Mouse (Mus musculus): ENCODE data around the gene Snrnp25. TPM values are rescaled to one million over a fixed set of nuclear protein-coding genes. Genes with fewer than 3 reads are reported as not detected.
"Not testable (repeated sequence)": the region's sequence is repeated elsewhere in the genome, so short reads cannot be mapped to it uniquely, and the experiment has no call there.

Snrnp25 gene
- polyA plus RNA-seq, 1 experiment from 2014 or later = 108 TPM

- no peak overlapping the region for H3K27ac ChIP-seq (replicated peaks; ENCODE audit: low read depth, low read length)
- no peak overlapping the region for H3K4me2 ChIP-seq (ENCODE audit: low read depth, severe bottlenecking)
- no peaks in the 10 kb centered on the region for H3K4me1 ChIP-seq (ENCODE audit: control insufficient read depth, insufficient read depth, low read length)
- H3K36me3 ChIP-seq (ENCODE audit: control insufficient read depth, insufficient read depth, low read length) = no peaks in the 10 kb centered on the region
- H3K27me3 ChIP-seq (ENCODE audit: control insufficient read depth, insufficient read depth, low read length) = no peaks in the 10 kb centered on the region
- DNase-seq (ENCODE audit: low spot score) (no peak), ATAC-seq (ENCODE audit: insufficient number of reproducible peaks, low FRiP score, low TSS enrichment, low read depth) (no peak)
- no peaks in the 10 kb centered on the region for H3K9me3 ChIP-seq (ENCODE audit: control insufficient read depth, low read length)
- H3K4me3 ChIP-seq (ENCODE audit: low read depth, low read length) = no peak overlapping the region
- WGBS = 77% methylated on average over 14 of the region's 14 CpGs
- no peak overlapping the region for H3K9ac ChIP-seq (ENCODE audit: low read length)
Observed at GRCm38 (mm10) chr11:32198256-32198955, 6.8 kb upstream of the Snrnp25 start.

- Histone ChIP-seq H3K9ac (ENCODE audit: low read length) (no peak overlapping the region), H3K36me3 (ENCODE audit: control insufficient read depth, insufficient read depth, low read length) (no peaks in the 10 kb centered on the region), H3K4me3 (ENCODE audit: low read depth, low read length) (no peak overlapping the region), H3K4me1 (ENCODE audit: control insufficient read depth, insufficient read depth, low read length) (no peaks in the 10 kb centered on the region), H3K27me3 (ENCODE audit: control insufficient read depth, insufficient read depth, low read length) (no peaks in the 10 kb centered on the region), H3K9me3 (ENCODE audit: control insufficient read depth, low read length) (no peaks in the 10 kb centered on the region), H3K27ac (replicated peaks; ENCODE audit: low read depth, low read length) (no peak overlapping the region), H3K4me2 (ENCODE audit: low read depth, severe bottlenecking) (no peak overlapping the region)
- WGBS = 54% methylated on average over 6 of the region's 6 CpGs
- DNase-seq (ENCODE audit: low spot score) = no peak
- no peak for ATAC-seq (ENCODE audit: insufficient number of reproducible peaks, low FRiP score, low TSS enrichment, low read depth)
Observed at GRCm38 (mm10) chr11:32199230-32199629, 6.0 kb upstream of the Snrnp25 start.

GRCm38 (mm10) chr11:32200075-32200601, 5.1 kb upstream of the Snrnp25 start, which contains the start of gene Il9r:
TSS of gene Il9r (minus strand) at chr11:32200279.
- Histone ChIP-seq H3K9me3 (ENCODE audit: control insufficient read depth, low read length) (no peaks in the 10 kb centered on the region), H3K36me3 (ENCODE audit: control insufficient read depth, insufficient read depth, low read length) (no peaks in the 10 kb centered on the region), H3K27ac (replicated peaks; ENCODE audit: low read depth, low read length) (no peak within 1 kb of the TSS), H3K4me1 (ENCODE audit: control insufficient read depth, insufficient read depth, low read length) (no peaks in the 10 kb centered on the region; the same call in 1 of the 2 replicates), H3K9ac (ENCODE audit: low read length) (no peak within 1 kb of the TSS), H3K27me3 (ENCODE audit: control insufficient read depth, insufficient read depth, low read length) (no peaks in the 10 kb centered on the region), H3K4me3 (ENCODE audit: low read depth, low read length) (no peak within 1 kb of the TSS), H3K4me2 (ENCODE audit: low read depth, severe bottlenecking) (no peak within 1 kb of the TSS)
- no peak for DNase-seq (ENCODE audit: low spot score)
- 72% methylated on average over 10 of the region's 10 CpGs for WGBS
- ATAC-seq (ENCODE audit: insufficient number of reproducible peaks, low FRiP score, low TSS enrichment, low read depth) = no peak

- not testable (repeated sequence) for H3K36me3 ChIP-seq (ENCODE audit: control insufficient read depth, insufficient read depth, low read length); H3K4me2 ChIP-seq (ENCODE audit: low read depth, severe bottlenecking); H3K27me3 ChIP-seq (ENCODE audit: control insufficient read depth, insufficient read depth, low read length); H3K9ac ChIP-seq (ENCODE audit: low read length); H3K9me3 ChIP-seq (ENCODE audit: control insufficient read depth, low read length); H3K4me1 ChIP-seq (ENCODE audit: control insufficient read depth, insufficient read depth, low read length); H3K27ac ChIP-seq (replicated peaks; ENCODE audit: low read depth, low read length); ATAC-seq (ENCODE audit: insufficient number of reproducible peaks, low FRiP score, low TSS enrichment, low read depth); H3K4me3 ChIP-seq (ENCODE audit: low read depth, low read length); DNase-seq (ENCODE audit: low spot score)
- 57% methylated on average over 1 of the region's 1 CpGs for WGBS
Observed at GRCm38 (mm10) chr11:32200992-32201391, 4.2 kb upstream of the Snrnp25 start.

- Histone ChIP-seq H3K4me1 (ENCODE audit: control insufficient read depth, insufficient read depth, low read length) (peaks cover 3% of the 10 kb centered on the region; the same call in 1 of the 2 replicates), H3K9me3 (ENCODE audit: control insufficient read depth, low read length) (no peaks in the 10 kb centered on the region), H3K36me3 (ENCODE audit: control insufficient read depth, insufficient read depth, low read length) (no peaks in the 10 kb centered on the region), H3K4me2 (ENCODE audit: low read depth, severe bottlenecking) (no peak overlapping the region), H3K27ac (replicated peaks; ENCODE audit: low read depth, low read length) (no peak overlapping the region), H3K9ac (ENCODE audit: low read length) (no peak overlapping the region), H3K27me3 (ENCODE audit: control insufficient read depth, insufficient read depth, low read length) (no peaks in the 10 kb centered on the region), H3K4me3 (ENCODE audit: low read depth, low read length) (no peak overlapping the region)
- no peak for ATAC-seq (ENCODE audit: insufficient number of reproducible peaks, low FRiP score, low TSS enrichment, low read depth)
- 84% methylated on average over 11 of the region's 11 CpGs for WGBS
- no peak for DNase-seq (ENCODE audit: low spot score)
Observed at GRCm38 (mm10) chr11:32201922-32202685, 3.1 kb upstream of the Snrnp25 start.

- H3K4me3 ChIP-seq (ENCODE audit: low read depth, low read length) = no peak overlapping the region
- H3K36me3 ChIP-seq (ENCODE audit: control insufficient read depth, insufficient read depth, low read length) = peaks cover 22% of the 10 kb centered on the region
- H3K9me3 ChIP-seq (ENCODE audit: control insufficient read depth, low read length) = no peaks in the 10 kb centered on the region
- 0 out of 2 replicates have a peak, but pooled peaks cover 3% of the 10 kb centered on the region for H3K4me1 ChIP-seq (ENCODE audit: control insufficient read depth, insufficient read depth, low read length)
- no peak overlapping the region for H3K27ac ChIP-seq (replicated peaks; ENCODE audit: low read depth, low read length)
- no peak overlapping the region for H3K9ac ChIP-seq (ENCODE audit: low read length)
- DNase-seq (ENCODE audit: low spot score) (no peak), ATAC-seq (ENCODE audit: insufficient number of reproducible peaks, low FRiP score, low TSS enrichment, low read depth) (no peak)
- no peak overlapping the region for H3K4me2 ChIP-seq (ENCODE audit: low read depth, severe bottlenecking)
- 82% methylated on average over 9 of the region's 9 CpGs for WGBS
- H3K27me3 ChIP-seq (ENCODE audit: control insufficient read depth, insufficient read depth, low read length) = no peaks in the 10 kb centered on the region
Observed at GRCm38 (mm10) chr11:32210623-32211022, 5.4 kb downstream of the Snrnp25 start.

- no peak overlapping the region for H3K27ac ChIP-seq (replicated peaks; ENCODE audit: low read depth, low read length)
- no peaks in the 10 kb centered on the region for H3K9me3 ChIP-seq (ENCODE audit: control insufficient read depth, low read length)
- no peak overlapping the region for H3K4me2 ChIP-seq (ENCODE audit: low read depth, severe bottlenecking)
- H3K4me3 ChIP-seq (ENCODE audit: low read depth, low read length) = no peak overlapping the region
- 91% methylated on average over 18 of the region's 18 CpGs for WGBS
- ATAC-seq (ENCODE audit: insufficient number of reproducible peaks, low FRiP score, low TSS enrichment, low read depth) (no peak), DNase-seq (ENCODE audit: low spot score) (no peak)
- H3K27me3 ChIP-seq (ENCODE audit: control insufficient read depth, insufficient read depth, low read length) = no peaks in the 10 kb centered on the region
- H3K4me1 ChIP-seq (ENCODE audit: control insufficient read depth, insufficient read depth, low read length) = peaks cover 2% of the 10 kb centered on the region; the same call in 1 of the 2 replicates
- H3K36me3 ChIP-seq (ENCODE audit: control insufficient read depth, insufficient read depth, low read length) = peaks cover 7% of the 10 kb centered on the region; the same call in 1 of the 2 replicates
- H3K9ac ChIP-seq (ENCODE audit: low read length) = no peak overlapping the region
Observed at GRCm38 (mm10) chr11:32215372-32216162, 10.4 kb downstream of the Snrnp25 start.

- no peak overlapping the region for H3K27ac ChIP-seq (replicated peaks; ENCODE audit: low read depth, low read length)
- peaks cover 10% of the 10 kb centered on the region; the same call in 1 of the 2 replicates for H3K4me1 ChIP-seq (ENCODE audit: control insufficient read depth, insufficient read depth, low read length)
- DNase-seq (ENCODE audit: low spot score) (peak; percentile 86), ATAC-seq (ENCODE audit: insufficient number of reproducible peaks, low FRiP score, low TSS enrichment, low read depth) (no peak)
- no peak overlapping the region for H3K4me3 ChIP-seq (ENCODE audit: low read depth, low read length)
- no peaks in the 10 kb centered on the region for H3K9me3 ChIP-seq (ENCODE audit: control insufficient read depth, low read length)
- no peaks in the 10 kb centered on the region for H3K27me3 ChIP-seq (ENCODE audit: control insufficient read depth, insufficient read depth, low read length)
- peaks cover 5% of the 10 kb centered on the region; the same call in 1 of the 2 replicates for H3K36me3 ChIP-seq (ENCODE audit: control insufficient read depth, insufficient read depth, low read length)
- H3K4me2 ChIP-seq (ENCODE audit: low read depth, severe bottlenecking) = no peak overlapping the region
- WGBS = 22% methylated on average over 8 of the region's 8 CpGs
- H3K9ac ChIP-seq (ENCODE audit: low read length) = peak overlapping the region; percentile 27; the same call in 1 of the 2 replicates
Observed at GRCm38 (mm10) chr11:32216851-32217250, 11.6 kb downstream of the Snrnp25 start.
